Mouse (Mus musculus): Measurements from ENCODE around the gene 4833427G06Rik.
"Not testable (repeated sequence)": the region's sequence is repeated elsewhere in the genome, so short reads cannot be mapped to it uniquely, and the experiment has no call there.

4833427G06Rik gene

GRCm38 (mm10) chr9:51101756-51102425 lies at the start of gene 4833427G06Rik:
Gene 4833427G06Rik (minus strand): TSS chr9:51102078.
- DNase-seq, result peak; percentile 59

- DNase-seq, result no peak
These were observed 45.4 kb upstream of the 4833427G06Rik start for GRCm38 (mm10) chr9:51147294-51147693.

GRCm38 (mm10) chr9:51146496-51146895 lies 44.6 kb upstream of the 4833427G06Rik start:
- no peak for DNase-seq

- DNase-seq, result no peak
These were observed 42.3 kb upstream of the 4833427G06Rik start for GRCm38 (mm10) chr9:51144218-51144617.

- no peak for DNase-seq
These were observed 41.6 kb upstream of the 4833427G06Rik start for GRCm38 (mm10) chr9:51143437-51143836.

- no peak for DNase-seq
These were observed 38.8 kb upstream of the 4833427G06Rik start for GRCm38 (mm10) chr9:51140711-51141110.

- not testable (repeated sequence) for DNase-seq
These were observed 37.5 kb upstream of the 4833427G06Rik start for GRCm38 (mm10) chr9:51139401-51139800.

GRCm38 (mm10) chr9:51138301-51138700 lies 36.4 kb upstream of the 4833427G06Rik start:
- DNase-seq, result no peak

- DNase-seq, result no peak
These were observed 36.0 kb upstream of the 4833427G06Rik start for GRCm38 (mm10) chr9:51137836-51138235.

- DNase-seq, result no peak
These were observed 35.6 kb upstream of the 4833427G06Rik start for GRCm38 (mm10) chr9:51137432-51137831.

GRCm38 (mm10) chr9:51136985-51137384 lies 35.1 kb upstream of the 4833427G06Rik start:
- peak; percentile 41 for DNase-seq

- DNase-seq, result no peak
These were observed 12.9 kb upstream of the 4833427G06Rik start for GRCm38 (mm10) chr9:51114767-51115166.

GRCm38 (mm10) chr9:51105751-51106150 lies 3.9 kb upstream of the 4833427G06Rik start:
- no peak for DNase-seq

GRCm38 (mm10) chr9:51103808-51104514 lies 2.1 kb upstream of the 4833427G06Rik start:
- peak; percentile 52 for DNase-seq

- peak; percentile 58 for DNase-seq
These were observed 1.3 kb upstream of the 4833427G06Rik start for GRCm38 (mm10) chr9:51102963-51103807.

- peak; percentile 4 for DNase-seq
These were observed 5.6 kb downstream of the 4833427G06Rik start for GRCm38 (mm10) chr9:51096306-51096705.

GRCm38 (mm10) chr9:51093697-51094096 lies 8.2 kb downstream of the 4833427G06Rik start:
- no peak for DNase-seq

- DNase-seq, result no peak
These were observed 20.3 kb downstream of the 4833427G06Rik start for GRCm38 (mm10) chr9:51081614-51082013.

GRCm38 (mm10) chr9:51076979-51077315 lies 24.9 kb downstream of the 4833427G06Rik start, which contains the start of gene Layn:
Gene Layn (minus strand): TSS chr9:51077094.
- DNase-seq, result peak; percentile 96

GRCm38 (mm10) chr9:51076300-51076978 lies 25.4 kb downstream of the 4833427G06Rik start:
- peak; percentile 28 for DNase-seq

GRCm38 (mm10) chr9:51075780-51076179 lies 26.1 kb downstream of the 4833427G06Rik start:
- DNase-seq, result peak; percentile 47

- DNase-seq, result no peak
These were observed 31.1 kb downstream of the 4833427G06Rik start for GRCm38 (mm10) chr9:51070801-51071200.

- DNase-seq, result no peak
These were observed 33.7 kb downstream of the 4833427G06Rik start for GRCm38 (mm10) chr9:51068202-51068601.
